Mouse (Mus musculus): Measurements from ENCODE around the gene Mgat4b. TPM values are rescaled to one million over a fixed set of nuclear protein-coding genes. Genes with fewer than 3 reads are reported as not detected.

Mgat4b gene
- total RNA-seq, 2 experiments from 2014 or later, result 85.3 to 86.5 TPM

- intact Hi-C loops (cut with DNase I), result loop anchor here (2.0 kb wide), 1 partner anchor 49 kb away; the partner anchor contains the start of gene Mrnip
- no peak for DNase-seq (ENCODE audit: low spot score)
These were observed 13.3 kb downstream of the Mgat4b start for GRCm38 (mm10) chr11:50223783-50224662.

DNA sequence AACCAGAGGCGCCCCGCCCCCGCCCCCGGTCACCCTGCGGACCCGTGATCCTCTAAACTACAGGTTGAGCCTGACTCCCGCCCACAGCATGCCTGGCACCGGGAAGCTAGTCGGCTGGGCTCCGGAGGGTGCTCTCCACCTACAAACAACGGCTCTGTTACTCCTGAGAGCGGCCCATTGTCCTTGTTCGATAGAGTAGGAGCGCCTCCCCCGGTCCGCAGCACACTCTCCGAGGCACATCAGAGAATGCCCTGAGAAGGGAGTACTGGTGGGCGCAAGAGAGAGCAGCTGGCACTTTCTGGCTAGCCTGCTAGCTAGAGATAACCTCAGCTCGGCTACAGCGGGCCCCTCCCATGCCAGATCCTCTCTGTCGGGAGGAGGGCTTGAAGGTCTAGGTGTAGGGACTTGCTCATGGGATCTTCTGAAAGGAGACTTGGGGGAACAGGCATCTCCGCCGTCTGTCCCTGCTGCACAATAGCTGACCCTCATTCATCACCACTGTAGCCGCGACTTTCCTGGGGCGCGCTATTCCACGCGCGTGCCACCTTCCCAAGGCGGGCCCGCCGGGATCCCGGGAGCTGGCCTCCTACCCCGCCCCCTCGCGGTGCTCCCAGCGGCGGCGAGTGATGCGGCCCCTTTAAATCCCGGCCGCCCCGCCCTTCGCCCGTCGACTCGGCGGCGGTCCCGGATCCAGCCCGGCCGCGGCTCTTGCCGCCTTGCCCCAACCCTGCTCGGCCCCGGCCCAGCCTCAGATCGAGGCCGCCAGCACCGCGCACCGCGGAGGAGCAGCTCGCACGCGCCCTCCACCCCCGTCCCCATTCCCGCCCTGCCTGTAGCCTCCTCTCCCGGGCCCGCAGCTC, 14.2 kb downstream of the Mgat4b start:
- peak; percentile 82 for DNase-seq (ENCODE audit: low spot score)
- intact Hi-C loops (cut with DNase I), result loop anchor here (1.0 to 5.0 kb wide), 5 partner anchors 12 to 198 kb away; partner anchors contain the start of genes Mrnip, Rnf130 and Tbc1d9b

DNA sequence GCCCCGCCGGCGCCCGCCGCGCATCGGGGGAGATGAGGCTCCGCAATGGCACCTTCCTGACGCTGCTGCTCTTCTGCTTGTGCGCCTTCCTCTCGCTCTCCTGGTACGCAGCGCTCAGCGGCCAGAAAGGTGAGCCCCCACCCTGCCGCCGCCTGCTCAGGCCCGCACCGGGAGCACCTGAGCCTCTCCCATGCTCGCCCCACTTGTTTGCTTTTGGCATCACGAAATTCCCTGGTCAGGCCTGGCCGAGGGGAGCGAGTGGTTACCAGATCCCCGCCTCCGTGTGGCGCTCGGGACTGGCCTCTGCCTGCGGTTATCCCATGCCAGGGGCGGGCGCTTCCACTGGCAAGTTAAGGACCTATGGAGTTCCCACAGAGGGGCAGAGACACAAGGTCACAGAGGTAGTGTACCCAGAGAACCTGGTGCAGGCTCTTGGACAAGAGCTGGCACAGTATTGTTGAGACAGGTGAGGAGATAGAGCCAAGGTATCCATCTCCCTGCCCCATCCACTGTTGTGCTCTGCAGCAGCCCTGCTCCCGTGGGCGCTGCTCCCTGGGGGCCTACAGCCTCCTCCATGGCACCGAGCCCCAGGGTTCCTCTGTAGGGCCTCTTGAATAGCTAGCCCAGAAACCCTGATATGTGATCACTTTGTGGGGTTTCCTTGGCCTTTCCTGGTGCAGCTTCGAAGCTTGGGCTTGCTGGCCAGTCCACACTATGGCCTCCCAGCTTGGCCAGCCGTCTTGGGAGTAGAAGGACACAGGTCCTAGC, 15.1 kb downstream of the Mgat4b start:
- intact Hi-C loops (cut with DNase I), result loop anchor here (1.0 to 5.0 kb wide), 5 partner anchors 12 to 198 kb away; partner anchors contain the start of genes Mrnip, Rnf130 and Tbc1d9b

DNA sequence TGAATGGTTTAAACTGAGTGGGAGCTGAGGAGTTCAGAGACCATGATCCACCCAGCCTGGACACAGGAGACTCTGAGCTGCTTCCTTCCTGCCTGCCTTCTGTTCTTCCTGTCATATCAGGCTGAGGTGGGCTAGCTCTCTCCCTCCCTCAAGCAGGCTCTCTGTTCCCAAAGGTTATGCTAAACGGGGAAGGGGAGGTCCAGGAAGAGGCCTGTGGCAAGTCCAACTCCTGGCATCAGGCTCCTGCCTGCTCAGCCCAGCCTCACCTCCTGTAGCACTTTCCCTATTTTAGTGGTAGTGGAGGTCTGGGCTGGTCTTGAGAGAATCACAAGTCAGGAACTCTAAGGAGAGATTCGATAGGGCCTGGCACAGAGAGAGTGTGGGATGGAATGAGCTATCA, 15.7 kb downstream of the Mgat4b start:
- intact Hi-C loops (cut with DNase I), result loop anchor here (5.0 kb wide), 3 partner anchors 36 to 199 kb away; partner anchors contain the start of genes Rnf130 and Tbc1d9b
- DNase-seq (ENCODE audit: low spot score), result no peak

More for the DNA sequence above, 15.1 kb downstream of the Mgat4b start:
- no peak for DNase-seq (ENCODE audit: low spot score)

DNA sequence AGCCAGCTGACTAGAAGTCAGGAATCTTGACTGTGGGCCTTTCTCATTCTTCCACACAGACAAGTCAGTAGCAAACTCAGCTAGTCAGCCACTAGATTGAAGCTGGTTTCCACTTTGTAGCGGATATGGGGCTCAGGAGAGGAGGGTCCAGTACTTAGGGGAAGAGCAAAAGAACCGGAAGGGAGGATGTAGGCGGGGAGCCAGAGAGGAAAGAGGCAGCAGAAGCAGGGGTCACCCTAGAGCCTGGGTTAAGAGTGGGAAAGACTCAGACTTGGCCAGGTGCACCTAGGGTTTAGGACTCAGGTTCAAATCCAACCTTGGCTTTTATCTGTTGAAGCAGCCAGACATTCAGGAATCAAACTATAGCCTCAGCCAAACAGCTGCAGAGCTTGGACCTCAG, 16.5 kb downstream of the Mgat4b start:
- DNase-seq (ENCODE audit: low spot score), result no peak
- intact Hi-C loops (cut with DNase I), result loop anchor here (5.0 kb wide), 3 partner anchors 35 to 200 kb away; partner anchors contain the start of genes Rnf130 and Tbc1d9b

DNA sequence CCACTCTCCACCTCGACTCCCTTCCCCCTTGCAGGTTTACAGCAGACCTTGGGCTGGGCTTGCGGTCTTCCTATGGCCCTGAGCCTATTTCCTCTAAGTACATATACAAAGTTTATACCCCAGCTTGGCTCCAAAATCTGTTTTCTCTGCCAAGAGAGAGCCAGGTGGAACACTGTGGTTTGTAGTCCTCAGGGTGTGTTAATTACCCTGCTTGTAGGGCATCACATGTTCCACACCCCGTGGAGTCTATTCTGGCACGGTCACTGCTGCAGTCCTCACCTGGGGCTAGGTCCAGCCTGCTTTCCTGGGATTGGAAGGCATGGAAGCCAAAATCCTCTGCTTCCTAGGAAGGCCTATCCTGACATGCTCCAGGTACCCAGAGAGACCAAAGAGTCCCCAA, 17.0 kb downstream of the Mgat4b start:
- DNase-seq (ENCODE audit: low spot score), result no peak
- intact Hi-C loops (cut with DNase I), result loop anchor here (5.0 kb wide), 3 partner anchors 35 to 200 kb away; partner anchors contain the start of genes Rnf130 and Tbc1d9b

GRCm38 (mm10) chr11:50228772-50229171, 18.1 kb downstream of the Mgat4b start:
- intact Hi-C loops (cut with DNase I), result loop anchor here (5.0 kb wide), 3 partner anchors 34 to 201 kb away; partner anchors contain the start of genes Rnf130 and Tbc1d9b
- no peak for DNase-seq (ENCODE audit: low spot score)

DNA sequence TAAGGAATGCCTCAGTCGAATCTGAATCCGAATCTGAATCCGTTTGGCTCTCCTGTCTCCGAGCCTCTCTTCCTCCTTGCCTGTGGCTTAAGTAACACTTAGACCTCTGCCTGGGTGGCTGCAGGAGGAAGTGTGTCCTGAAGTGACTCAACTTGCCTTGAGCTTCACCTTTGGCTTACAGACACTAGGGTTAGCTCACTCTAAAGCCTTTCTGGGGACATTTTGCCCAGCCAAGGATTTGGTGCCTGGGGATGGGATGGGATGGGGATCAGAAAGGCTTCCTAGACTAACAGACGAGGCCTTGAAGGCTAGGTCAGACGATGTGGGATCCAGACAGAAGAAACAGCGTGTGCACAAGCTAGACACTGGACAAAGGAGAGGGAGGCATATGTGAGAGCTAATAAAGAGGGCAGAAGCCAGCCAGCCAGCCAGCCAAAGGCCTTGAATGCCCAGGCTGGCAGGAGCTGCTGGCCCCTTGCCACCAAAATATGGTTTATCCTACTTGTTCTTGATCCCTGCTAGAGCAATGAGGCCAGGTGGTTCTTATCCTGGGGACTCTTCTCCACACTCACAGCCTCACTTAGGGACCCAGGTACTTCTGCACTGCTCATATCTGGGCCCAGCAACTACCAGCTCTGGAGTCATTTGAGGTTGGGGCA, 18.7 kb downstream of the Mgat4b start:
- intact Hi-C loops (cut with DNase I), result loop anchor here (5.0 kb wide), 3 partner anchors 33 to 202 kb away; partner anchors contain the start of genes Rnf130 and Tbc1d9b

GRCm38 (mm10) chr11:50230481-50231304, 20.0 kb downstream of the Mgat4b start:
- intact Hi-C loops (cut with DNase I), result loop anchor here (2.0 to 5.0 kb wide), 2 partner anchors 70 to 243 kb away; no protein-coding TSS in a partner anchor
- DNase-seq (ENCODE audit: low spot score), result no peak

More for the DNA sequence above, 18.7 kb downstream of the Mgat4b start:
- DNase-seq (ENCODE audit: low spot score), result no peak

DNA sequence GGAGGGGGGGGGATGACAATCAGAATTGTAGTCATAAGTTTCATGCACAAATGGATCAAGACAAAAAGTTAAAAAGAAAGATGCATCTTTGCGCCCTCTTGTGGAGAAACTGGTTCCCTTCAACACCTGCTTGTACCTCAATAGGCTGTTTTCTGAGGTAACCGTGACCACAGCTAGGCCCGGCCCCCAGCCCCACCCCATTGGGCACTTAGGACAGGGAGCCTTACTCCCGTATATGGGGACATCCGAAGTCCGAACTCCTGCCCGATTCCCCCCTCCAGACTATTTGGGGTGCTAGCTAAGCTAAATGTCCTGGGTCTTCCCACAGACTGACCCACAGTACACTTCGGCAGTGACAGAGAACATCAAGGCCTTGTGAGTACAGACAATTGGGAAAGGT, 20.7 kb downstream of the Mgat4b start:
- intact Hi-C loops (cut with DNase I), result loop anchor here (2.0 to 5.0 kb wide), 2 partner anchors 71 to 244 kb away; no protein-coding TSS in a partner anchor
- DNase-seq (ENCODE audit: low spot score), result no peak

- intact Hi-C loops (cut with DNase I), result loop anchor here (5.0 kb wide), 1 partner anchor 246 kb away; no protein-coding TSS in a partner anchor
- DNase-seq (ENCODE audit: low spot score), result no peak
These were observed 22.3 kb downstream of the Mgat4b start for GRCm38 (mm10) chr11:50233022-50233421.

DNA sequence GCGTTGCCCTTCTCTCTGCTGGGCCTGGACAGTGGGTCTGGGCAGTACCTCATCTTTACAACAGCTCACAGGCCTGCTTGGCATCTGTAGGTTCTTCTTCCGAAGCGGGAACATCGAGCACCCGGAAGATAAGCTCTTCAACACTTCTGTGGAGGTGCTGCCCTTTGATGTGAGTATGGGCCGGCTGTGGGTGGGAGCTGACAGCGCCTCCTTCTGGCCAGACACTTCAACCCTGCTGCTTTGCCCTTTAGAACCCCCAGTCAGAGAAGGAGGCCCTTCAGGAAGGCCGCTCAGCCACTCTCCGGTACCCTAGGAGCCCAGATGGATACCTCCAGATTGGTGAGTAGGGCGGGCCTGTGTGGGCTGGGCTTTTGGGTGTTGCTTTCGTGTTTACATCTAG, 23.3 kb downstream of the Mgat4b start:
- DNase-seq (ENCODE audit: low spot score), result no peak
- intact Hi-C loops (cut with DNase I), result loop anchor here (5.0 kb wide), 1 partner anchor 247 kb away; no protein-coding TSS in a partner anchor

DNA sequence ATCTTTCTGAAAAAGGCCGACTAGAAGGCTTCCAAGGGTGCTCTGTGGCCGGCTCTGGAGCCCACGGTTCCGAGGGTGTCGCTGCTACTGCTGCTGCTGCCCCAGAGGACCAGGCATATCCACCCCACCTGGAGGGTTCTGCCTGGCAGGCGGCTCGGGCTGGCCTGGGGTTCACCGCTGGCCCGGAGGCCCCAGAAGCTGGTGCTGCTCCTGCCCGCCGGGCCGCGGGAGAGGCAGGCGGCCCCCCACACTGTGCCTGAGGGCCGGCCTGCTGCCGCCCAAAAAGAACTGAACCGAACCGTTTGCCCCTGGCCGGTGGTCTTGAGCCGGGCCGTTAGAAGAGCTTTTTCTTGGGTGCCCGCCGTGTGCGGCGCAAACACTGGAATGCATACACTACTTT, 23.9 kb downstream of the Mgat4b start:
- intact Hi-C loops (cut with DNase I), result loop anchor here (5.0 kb wide), 2 partner anchors 128 to 247 kb away; no protein-coding TSS in a partner anchor
- no peak for DNase-seq (ENCODE audit: low spot score)

DNA sequence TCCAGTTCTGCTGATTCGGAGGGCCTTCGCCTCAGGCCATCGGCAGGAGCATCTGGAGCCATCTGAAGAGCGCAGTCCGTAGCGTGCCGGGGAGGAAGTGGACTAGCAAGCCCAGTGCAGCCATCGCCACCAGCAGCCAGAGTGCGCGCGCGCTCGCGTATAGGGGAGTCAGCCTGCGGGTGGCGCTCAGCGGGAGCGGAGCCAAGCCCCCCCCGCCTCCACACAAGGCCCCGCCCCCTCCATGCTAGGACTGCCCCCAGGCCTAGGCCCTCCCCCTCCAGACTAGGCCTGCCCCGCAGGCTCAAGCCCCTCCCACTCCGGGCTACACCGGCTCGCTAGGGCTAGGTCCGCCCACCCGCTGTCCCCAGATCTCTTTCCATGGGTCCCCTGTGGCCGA, 25.8 kb downstream of the Mgat4b start:
- intact Hi-C loops (cut with DNase I), result loop anchor here (2.0 to 5.0 kb wide), 2 partner anchors 54 to 126 kb away; no protein-coding TSS in a partner anchor
- DNase-seq (ENCODE audit: low spot score), result peak; percentile 77

DNA sequence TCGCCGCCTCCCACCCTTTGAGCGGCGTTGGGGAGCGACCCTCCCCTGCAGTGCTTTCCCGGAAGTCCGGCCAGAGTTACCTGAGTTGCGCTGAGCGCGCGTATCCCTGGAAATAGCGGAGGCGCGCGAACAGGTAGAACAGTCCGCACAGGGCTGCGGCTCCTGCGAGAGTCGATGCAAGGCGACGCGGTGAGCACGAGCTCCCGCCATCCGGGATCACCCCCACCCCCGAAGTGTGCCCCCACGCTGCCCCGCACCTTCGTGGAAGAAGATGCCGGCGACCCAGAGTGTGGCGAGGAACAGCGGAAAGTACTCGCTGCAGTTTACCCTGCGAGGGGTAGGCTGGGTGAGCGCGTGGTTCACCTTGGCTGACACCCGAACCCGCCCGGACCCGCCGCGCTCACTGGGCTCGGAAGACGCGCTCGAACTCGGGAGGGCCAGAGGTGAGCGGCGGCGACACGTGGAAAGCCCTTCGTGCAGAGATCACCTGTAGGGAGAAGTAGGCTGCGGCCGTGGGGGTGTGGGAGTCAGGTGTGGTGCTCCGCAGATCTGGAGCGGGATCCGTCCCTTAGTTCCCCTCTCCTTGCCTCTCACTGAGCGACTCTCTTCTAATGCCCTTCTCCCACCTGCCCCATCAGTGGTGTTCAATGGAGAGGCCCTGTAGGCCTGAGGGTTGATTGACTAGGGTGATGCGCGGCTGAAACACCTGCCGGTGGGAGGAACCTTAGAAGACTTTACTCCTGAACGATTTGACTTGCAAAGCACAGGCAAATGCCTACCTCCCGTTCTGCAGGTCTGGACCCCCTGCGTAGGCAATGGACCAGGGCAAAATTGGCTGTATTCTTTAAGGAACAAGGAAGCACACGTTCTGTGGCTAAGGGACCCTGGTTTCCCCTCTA, 26.5 kb downstream of the Mgat4b start:
- no peak for DNase-seq (ENCODE audit: low spot score)
- intact Hi-C loops (cut with DNase I), result loop anchor here (2.0 to 5.0 kb wide), 2 partner anchors 54 to 125 kb away; no protein-coding TSS in a partner anchor

GRCm38 (mm10) chr11:50238324-50238723, 27.6 kb downstream of the Mgat4b start, which contains the start of gene Ltc4s:
Gene Ltc4s, minus strand, starts transcription at chr11:50238616.
- intact Hi-C loops (cut with DNase I), result loop anchor here (5.0 kb wide), 1 partner anchor 124 kb away; no protein-coding TSS in a partner anchor
- no peak for DNase-seq (ENCODE audit: low spot score)

Data from heart, postnatal 25 days (tissue).